ENCODE assay signal across 9 mouse cellular contexts in genomic region chr12:31895888-31896287, GRCm38 (mm10). TPM values are rescaled to one million over a fixed set of nuclear protein-coding genes. Genes with fewer than 3 reads are reported as not detected.
DNase-seq lines count a peak whose midpoint lies in the region; ATAC-seq and TF ChIP-seq lines count a peak whose summit lies in the region.
"Had no signal": no experiment of that assay in that cellular context is flagged by ENCODE, and none has a peak within 500 bp of the region (broad histone marks: within the 10 kb centered on the region; RNA-seq: fewer than 3 reads in every experiment).

No protein-coding gene starts in this region.

- no peak for TF ChIP-seq CTCF in left cerebral cortex, adult 2 months (IDR thresholded peaks at IDR 0.05)

- H3K9ac ChIP-seq in heart, embryonic 13.5 days = no peak overlapping the region
- H3K9ac ChIP-seq in forebrain, embryonic 12.5 days = no peak overlapping the region
- no peak overlapping the region for H3K9ac ChIP-seq in midbrain, embryonic 16.5 days (ENCODE audit: low read depth, low read length)
- H3K9ac ChIP-seq: embryonic facial prominence, embryonic 15.5 days had no signal

- peaks cover 18% of the 10 kb centered on the region for H3K4me1 ChIP-seq in heart, embryonic 13.5 days
- peaks cover 39% of the 10 kb centered on the region for H3K4me1 ChIP-seq in forebrain, embryonic 12.5 days
- H3K4me1 ChIP-seq in midbrain, embryonic 16.5 days (ENCODE audit: control insufficient read depth, insufficient read depth, low read length) = peaks cover 27% of the 10 kb centered on the region
- H3K4me1 ChIP-seq: embryonic facial prominence, embryonic 15.5 days had no signal

- ATAC-seq in heart, embryonic 13.5 days (ENCODE audit: extremely low read depth, insufficient number of reproducible peaks, low FRiP score, low TSS enrichment) = no peak
- ATAC-seq in forebrain, embryonic 12.5 days (ENCODE audit: low FRiP score) = peak; percentile 79
- peak; percentile 78 for ATAC-seq in midbrain, embryonic 16.5 days

- no peaks in the 10 kb centered on the region for H3K27me3 ChIP-seq in heart, embryonic 13.5 days (replicated peaks)
- H3K27me3 ChIP-seq in forebrain, embryonic 12.5 days = no peaks in the 10 kb centered on the region
- H3K27me3 ChIP-seq in midbrain, embryonic 16.5 days (ENCODE audit: control insufficient read depth, insufficient read depth, low read depth, low read length) = no peaks in the 10 kb centered on the region
- H3K27me3 ChIP-seq: embryonic facial prominence, embryonic 15.5 days had no signal

- no peak overlapping the region for H3K4me3 ChIP-seq in heart, embryonic 13.5 days
- no peak overlapping the region for H3K4me3 ChIP-seq in forebrain, embryonic 12.5 days (replicated peaks)
- H3K4me3 ChIP-seq in left cerebral cortex, adult 2 months = no peak overlapping the region
- no peak overlapping the region for H3K4me3 ChIP-seq in midbrain, embryonic 16.5 days (ENCODE audit: low read depth, low read length)
- H3K4me3 ChIP-seq: embryonic facial prominence, embryonic 15.5 days had no signal

- no peak for DNase-seq in heart, postnatal 10 days
- peak; percentile 58 to 71 for DNase-seq in left cerebral cortex, adult 2 months (ENCODE audit: extremely low spot score in 1 of 2, low spot score in 2 of 2)
- no peak for DNase-seq in urinary bladder, postnatal 10 days (ENCODE audit: low spot score)
- DNase-seq in c-Kit-positive CD71-positive TER-119-positive erythroid progenitor cells, embryonic 14.5 days (ENCODE audit: low spot score) = no peak
- DNase-seq in kidney, adult 9 months = no peak

- no peaks in the 10 kb centered on the region for H3K9me3 ChIP-seq in heart, embryonic 13.5 days
- H3K9me3 ChIP-seq in forebrain, embryonic 12.5 days = no peaks in the 10 kb centered on the region
- H3K9me3 ChIP-seq in midbrain, embryonic 16.5 days (replicated peaks; ENCODE audit: control insufficient read depth, low read length, poor library complexity, severe bottlenecking) = no peaks in the 10 kb centered on the region
- H3K9me3 ChIP-seq: embryonic facial prominence, embryonic 15.5 days had no signal

- peak overlapping the region; percentile 21; the same call in 1 of the 2 replicates for H3K27ac ChIP-seq in heart, embryonic 13.5 days (replicated peaks)
- peak overlapping the region; percentile 75 for H3K27ac ChIP-seq in forebrain, embryonic 12.5 days
- H3K27ac ChIP-seq in left cerebral cortex, adult 2 months = peak overlapping the region; percentile 74
- H3K27ac ChIP-seq in midbrain, embryonic 16.5 days (ENCODE audit: low read length) = peak overlapping the region; percentile 23; the same call in 1 of the 2 replicates
- H3K27ac ChIP-seq: embryonic facial prominence, embryonic 15.5 days had no signal

- H3K4me2 ChIP-seq in heart, embryonic 13.5 days = no peak overlapping the region
- H3K4me2 ChIP-seq in forebrain, embryonic 12.5 days = peak overlapping the region; percentile 8; the same call in 1 of the 2 replicates
- no peak overlapping the region for H3K4me2 ChIP-seq in midbrain, embryonic 16.5 days (ENCODE audit: low read length)
- H3K4me2 ChIP-seq: embryonic facial prominence, embryonic 15.5 days had no signal

- 19% methylated on average over 2 of the region's 2 CpGs for WGBS in heart, embryonic 13.5 days
- 9% methylated on average over 2 of the region's 2 CpGs for WGBS in forebrain, embryonic 12.5 days
- 4% methylated on average over 2 of the region's 2 CpGs for WGBS in midbrain, embryonic 16.5 days

- H3K36me3 ChIP-seq in heart, embryonic 13.5 days = peaks cover 17% of the 10 kb centered on the region
- H3K36me3 ChIP-seq in forebrain, embryonic 12.5 days (replicated peaks) = no peaks in the 10 kb centered on the region
- H3K36me3 ChIP-seq in midbrain, embryonic 16.5 days (ENCODE audit: control insufficient read depth, insufficient read depth, low read length) = no peaks in the 10 kb centered on the region

- intact Hi-C loops in heart, postnatal 10 days (cut with DNase I) = no loop called here
- intact Hi-C loops in left cerebral cortex, adult 2 months (cut with DNase I) = loop anchor here (2.0 to 5.0 kb wide), 4 partner anchors 37 to 184 kb away; partner anchors contain the start of gene Gpr22

RNA-seq across cellular contexts. Expression of gene Hbp1, which starts 54.4 kb away (rescaled TPM):
- polyA plus RNA-seq in heart, embryonic 13.5 days (2015; fragmentation: Nextera tagmentation; extraction: Ambion mirVana) = 89.2 and 95.3 TPM in 2 replicates
- 10 to 100 TPM; 87.8 to 90.0 TPM for total RNA-seq in heart, postnatal 10 days (2021)
- 81.3 and 85.2 TPM in 2 replicates for polyA plus RNA-seq in forebrain, embryonic 12.5 days (2016; fragmentation: Nextera tagmentation; extraction: Ambion mirVana)
- total RNA-seq in left cerebral cortex, adult 2 months (2021) = 10 to 100 TPM; 21.4 to 22.1 TPM
- polyA plus RNA-seq in midbrain, embryonic 16.5 days (2015; fragmentation: Nextera tagmentation; extraction: Ambion mirVana) = 39.8 and 43.2 TPM in 2 replicates

Comparison
In these comparisons a context has a peak if more than half of its experiments do, and no peak if none do; other contexts are left out.
1. H3K27ac ChIP-seq: peak in every context shown above with its lines; median percentile 75 in forebrain, embryonic 12.5 days; 74 in left cerebral cortex, adult 2 months; 23 in midbrain, embryonic 16.5 days; 21 in heart, embryonic 13.5 days.
2. DNase-seq: peak in left cerebral cortex, adult 2 months (2 of 2); none in heart, postnatal 10 days (0 of 2), urinary bladder, postnatal 10 days (single experiment), c-Kit-positive CD71-positive TER-119-positive erythroid progenitor cells, embryonic 14.5 days (single experiment) and kidney, adult 9 months (single experiment).